Comparison of ENCODE assay signal across 18 mouse cellular contexts in genomic region chr10:67291087-67291486, GRCm38 (mm10). TPM values are rescaled to one million over a fixed set of nuclear protein-coding genes. Genes with fewer than 3 reads are reported as not detected.
DNase-seq lines count a peak whose midpoint lies in the region; ATAC-seq and TF ChIP-seq lines count a peak whose summit lies in the region.
"Had no signal": no experiment of that assay in that cellular context is flagged by ENCODE, and none has a peak within 500 bp of the region (broad histone marks: within the 10 kb centered on the region; RNA-seq: fewer than 3 reads in every experiment).

No protein-coding gene starts in this region.

- no peak for TF ChIP-seq RAD21 in CH12.LX (IDR thresholded peaks at IDR 0.05; ENCODE audit: low read depth, low read length)

- H3K27ac ChIP-seq in heart, postnatal 0 days (ENCODE audit: low read depth) = 0 out of 2 replicates have a peak overlapping the region, but pooled peaks have one; percentile 38
- peak overlapping the region; percentile 70 for H3K27ac ChIP-seq in CH12.LX (ENCODE audit: insufficient read depth, low read depth)
- H3K27ac ChIP-seq: embryonic facial prominence, embryonic 13.5 days; forebrain, embryonic 12.5 days; hindbrain, embryonic 14.5 days; limb, embryonic 10.5 days; midbrain, embryonic 12.5 days had no signal

- no peaks in the 10 kb centered on the region for H3K27me3 ChIP-seq in heart, postnatal 0 days (ENCODE audit: control insufficient read depth, insufficient read depth, low read length)
- no peaks in the 10 kb centered on the region for H3K27me3 ChIP-seq in CH12.LX (replicated peaks)
- H3K27me3 ChIP-seq: embryonic facial prominence, embryonic 13.5 days; forebrain, embryonic 12.5 days; midbrain, embryonic 12.5 days had no signal

- peaks cover 16% of the 10 kb centered on the region for H3K4me1 ChIP-seq in heart, postnatal 0 days (ENCODE audit: control insufficient read depth, insufficient read depth)
- H3K4me1 ChIP-seq in CH12.LX (ENCODE audit: control insufficient read depth in 1 of 2, insufficient read depth in 2 of 2) = peaks cover 18 to 61% of the 10 kb centered on the region in 2 experiments; a peak in 3 of 4 replicates
- H3K4me1 ChIP-seq: embryonic facial prominence, embryonic 13.5 days; forebrain, embryonic 12.5 days; midbrain, embryonic 12.5 days had no signal

- no peak for DNase-seq in heart, postnatal 0 days (ENCODE audit: low spot score)
- DNase-seq in heart, adult 9 months (ENCODE audit: low spot score in 2 of 2) = no peak
- DNase-seq in CH12.LX (ENCODE audit: extremely low read depth) (no peak), MN1 (ENCODE audit: low spot score) (no peak)
- DNase-seq in Muller cell, postnatal 12 days (ENCODE audit: inconsistent ontology term) = peak; percentile 2
- DNase-seq in cerebellum, postnatal 25 days = no peak
- DNase-seq: cerebellum, postnatal 36 days; kidney, adult 11 months; kidney, postnatal 14 days; lung, embryonic 14.5 days; right cerebral cortex, postnatal 25 days; thymus, adult 18-20 months had no signal

- 24% methylated on average over 8 of the region's 8 CpGs for WGBS in heart, postnatal 0 days

- no peaks in the 10 kb centered on the region for H3K9me3 ChIP-seq in heart, postnatal 0 days (replicated peaks; ENCODE audit: control insufficient read depth, low read length)
- H3K9me3 ChIP-seq in CH12.LX (replicated peaks; ENCODE audit: low read length) = no peaks in the 10 kb centered on the region
- H3K9me3 ChIP-seq: embryonic facial prominence, embryonic 13.5 days; forebrain, embryonic 12.5 days; limb, embryonic 10.5 days; midbrain, embryonic 12.5 days had no signal

- ATAC-seq in heart, postnatal 0 days (ENCODE audit: insufficient read depth, low read depth) = no peak; the same call in 1 of the 2 replicates
- peak; percentile 80 for ATAC-seq in granulocyte monocyte progenitor cell, adult 5-6 weeks (replicated peaks; ENCODE audit: poor library complexity, severe bottlenecking)

- no peaks in the 10 kb centered on the region for H3K36me3 ChIP-seq in heart, postnatal 0 days (replicated peaks; ENCODE audit: control insufficient read depth, insufficient read depth, low read length)
- H3K36me3 ChIP-seq in CH12.LX (replicated peaks in 1 of 2; ENCODE audit: control insufficient read depth in 1 of 2, insufficient read depth in 1 of 2, low read length in 1 of 2) = no peaks in the 10 kb centered on the region
- H3K36me3 ChIP-seq: embryonic facial prominence, embryonic 13.5 days; forebrain, embryonic 12.5 days; limb, embryonic 10.5 days; midbrain, embryonic 12.5 days had no signal

- TF ChIP-seq POLR2A in CH12.LX (IDR thresholded peaks at IDR 0.05; ENCODE audit: low read depth, low read length) = no peak

- H3K79me2 ChIP-seq in CH12.LX (replicated peaks; ENCODE audit: control insufficient read depth, extremely low read depth, insufficient read depth, poor library complexity, severe bottlenecking) = no peaks in the 10 kb centered on the region

- no peak for TF ChIP-seq CTCF in heart, postnatal 0 days (IDR thresholded peaks at IDR 0.05; ENCODE audit: low read depth)
- no peak for TF ChIP-seq CTCF in CH12.LX (conservative IDR thresholded peaks at IDR 0.05 in 1 of 2, IDR thresholded peaks at IDR 0.05 in 1 of 2; ENCODE audit: low read depth in 2 of 2, low read length in 2 of 2)

- no peak overlapping the region for H3K9ac ChIP-seq in heart, postnatal 0 days (replicated peaks; ENCODE audit: low read depth, low read length)
- H3K9ac ChIP-seq in CH12.LX (ENCODE audit: insufficient read depth, low read depth) = peak overlapping the region; percentile 20
- H3K9ac ChIP-seq: embryonic facial prominence, embryonic 13.5 days; forebrain, embryonic 12.5 days; hindbrain, embryonic 14.5 days; lung, embryonic 14.5 days; midbrain, embryonic 12.5 days had no signal

- H3K4me2 ChIP-seq in heart, postnatal 0 days (ENCODE audit: low read depth, low read length) = no peak overlapping the region
- H3K4me2 ChIP-seq in CH12.LX (ENCODE audit: insufficient read depth, low read depth, poor library complexity, severe bottlenecking) = peak overlapping the region; percentile 33; the same call in 1 of the 2 replicates
- H3K4me2 ChIP-seq: embryonic facial prominence, embryonic 13.5 days; forebrain, embryonic 12.5 days; hindbrain, embryonic 14.5 days; lung, embryonic 14.5 days; midbrain, embryonic 12.5 days had no signal

- H3K4me3 ChIP-seq in heart, postnatal 0 days (ENCODE audit: low read depth, low read length) = no peak overlapping the region
- no peak overlapping the region for H3K4me3 ChIP-seq in CH12.LX (replicated peaks in 1 of 3; ENCODE audit: low read depth in 2 of 3, low read length in 2 of 3, poor library complexity in 1 of 3)
- H3K4me3 ChIP-seq: embryonic facial prominence, embryonic 13.5 days; forebrain, embryonic 12.5 days; limb, embryonic 10.5 days; midbrain, embryonic 12.5 days had no signal

- dilution Hi-C loops in CH12.LX (cut with MboI; ENCODE audit: extremely low pct_ligation_motif_present, extremely low pct_unique_long_range_greater_than_20kb, low sequenced_read_pairs) = no loop called here

- no peak for TF ChIP-seq EP300 in heart, postnatal 0 days (IDR thresholded peaks at IDR 0.05; ENCODE audit: low read depth)
- no peak; the same call in 1 of the 2 replicates for TF ChIP-seq EP300 in CH12.LX (IDR thresholded peaks at IDR 0.05; ENCODE audit: low read length)

- in situ Hi-C loops in CH12.LX (cut with MboI; ENCODE audit: low pct_ligation_motif_present, low pct_unique_long_range_greater_than_20kb, low sequenced_read_pairs) = no loop called here

TF ChIP-seq in CH12.LX, 34 proteins besides CTCF, POLR2A, EP300 and RAD21:
- TF ChIP-seq MXI1 (IDR thresholded peaks at IDR 0.05; ENCODE audit: low read depth, low read length) (0 out of 2 replicates have a peak, but pooled peaks have one; percentile 33), BHLHE40 (IDR thresholded peaks at IDR 0.05; ENCODE audit: low read depth, low read length) (no peak), SIN3A (IDR thresholded peaks at IDR 0.05; ENCODE audit: low read length) (peak; percentile 35; the same call in 1 of the 2 replicates)

RNA-seq across cellular contexts. Expression of gene Nrbf2, which starts 6.0 kb away (rescaled TPM):
- total RNA-seq in heart, postnatal 0 days (2014; rRNA removed; ENCODE audit: low replicate concordance) = 11.8 and 12.5 TPM in 2 replicates
- polyA plus RNA-seq in heart, postnatal 0 days (2015; fragmentation: Nextera tagmentation; extraction: Ambion mirVana) = 24.3 and 27.4 TPM in 2 replicates
- total RNA-seq in CH12.LX (2012; rRNA removed) (17.8 and 18.8 TPM in 2 replicates), CH12.LX (2014; rRNA removed) (16.6 and 16.9 TPM in 2 replicates)
- polyA plus RNA-seq in CH12.LX (2012; ENCODE audit: insufficient read length, low read depth) = 28.9 and 33.0 TPM in 2 replicates
- 22.8 and 32.9 TPM in 2 replicates for total RNA-seq in granulocyte monocyte progenitor cell, adult 5-6 weeks (2014; fragmentation: Nextera tagmentation)
- total RNA-seq in granulocyte monocyte progenitor cell, adult 5-6 weeks (2017) = 19.4 and 19.6 TPM in 2 replicates
